7 mouse cellular contexts compared by ENCODE assay signal in genomic region chr14:103778009-103778431, GRCm38 (mm10).
DNase-seq lines count a peak whose midpoint lies in the region; ATAC-seq and TF ChIP-seq lines count a peak whose summit lies in the region.

No protein-coding gene starts in this region.

- peak; percentile 79 for ATAC-seq in forebrain, postnatal 0 days
- peak; percentile 52 for ATAC-seq in intestine, embryonic 16.5 days

- 0 out of 2 replicates have a peak overlapping the region, but pooled peaks have one; percentile 10 for H3K9ac ChIP-seq in forebrain, postnatal 0 days
- H3K9ac ChIP-seq in intestine, embryonic 16.5 days (ENCODE audit: low read depth, low read length), result no peak overlapping the region; the same call in 1 of the 2 replicates

- H3K9me3 ChIP-seq in forebrain, postnatal 0 days (ENCODE audit: low read length), result no peaks in the 10 kb centered on the region
- no peaks in the 10 kb centered on the region for H3K9me3 ChIP-seq in intestine, embryonic 16.5 days (ENCODE audit: control insufficient read depth, low read length)

- intact Hi-C loops in left cerebral cortex, postnatal 36 days (cut with DNase I), result loop anchor here (5.0 kb wide), 1 partner anchor 64 kb away; the partner anchor contains the start of gene Ednrb

- H3K36me3 ChIP-seq in forebrain, postnatal 0 days (ENCODE audit: insufficient read depth), result no peaks in the 10 kb centered on the region
- H3K36me3 ChIP-seq in intestine, embryonic 16.5 days (ENCODE audit: control insufficient read depth, insufficient read depth, low read length), result no peaks in the 10 kb centered on the region

- H3K4me2 ChIP-seq in forebrain, postnatal 0 days (ENCODE audit: low read depth), result peak overlapping the region; percentile 43
- peak overlapping the region; percentile 31 for H3K4me2 ChIP-seq in intestine, embryonic 16.5 days (ENCODE audit: low read depth, low read length)

- peak overlapping the region; percentile 46 for H3K4me3 ChIP-seq in cerebellum, adult 2 months (replicated peaks; ENCODE audit: insufficient read depth, low read depth, low read length)
- peak overlapping the region; percentile 21 for H3K4me3 ChIP-seq in forebrain, postnatal 0 days (ENCODE audit: low read depth, low read length)
- H3K4me3 ChIP-seq in intestine, embryonic 16.5 days (ENCODE audit: low read length), result peak overlapping the region; percentile 14; the same call in 1 of the 2 replicates

- no peak overlapping the region for H3K27ac ChIP-seq in cerebellum, adult 2 months (ENCODE audit: insufficient read depth, low read length)
- H3K27ac ChIP-seq in forebrain, postnatal 0 days (ENCODE audit: low read depth, low read length), result peak overlapping the region; percentile 72
- peak overlapping the region; percentile 65 for H3K27ac ChIP-seq in intestine, embryonic 16.5 days (ENCODE audit: low read length)

- 0 out of 2 replicates have a peak, but pooled peaks have one; percentile 4 for TF ChIP-seq POLR2A in brain, embryonic 14.5 days (IDR thresholded peaks at IDR 0.05; ENCODE audit: borderline replicate concordance, extremely low read depth, insufficient read depth, insufficient read length, poor library complexity, severe bottlenecking)
- TF ChIP-seq POLR2A in cerebellum, adult 2 months (IDR thresholded peaks at IDR 0.05; ENCODE audit: borderline replicate concordance, insufficient read depth, low read length), result no peak

- H3K27me3 ChIP-seq in cerebellum, adult 2 months (ENCODE audit: control insufficient read depth, insufficient read depth, low read length), result no peaks in the 10 kb centered on the region; the same call in 1 of the 2 replicates
- H3K27me3 ChIP-seq in forebrain, postnatal 0 days (ENCODE audit: insufficient read depth, low read length), result no peaks in the 10 kb centered on the region
- H3K27me3 ChIP-seq in intestine, embryonic 16.5 days (replicated peaks; ENCODE audit: control insufficient read depth, insufficient read depth, low read length), result no peaks in the 10 kb centered on the region

- no peak for TF ChIP-seq CTCF in brain, embryonic 14.5 days (IDR thresholded peaks at IDR 0.05; ENCODE audit: borderline replicate concordance, extremely low read depth, insufficient read depth, insufficient read length)
- TF ChIP-seq CTCF in cerebellum, adult 2 months (IDR thresholded peaks at IDR 0.05; ENCODE audit: borderline replicate concordance, insufficient read depth, low read depth, low read length), result no peak
- TF ChIP-seq CTCF in forebrain, postnatal 0 days (IDR thresholded peaks at IDR 0.05; ENCODE audit: low read depth), result no peak

- peak; percentile 92 for DNase-seq in brain, embryonic 14.5 days (ENCODE audit: low read depth)
- peak; percentile 11 to 35 for DNase-seq in cerebellum, adult 2 months
- DNase-seq in forebrain, postnatal 0 days, result peak; percentile 65
- DNase-seq in left cerebral cortex, postnatal 36 days (ENCODE audit: low spot score in 2 of 2), result peak; percentile 40 to 42
- peak; percentile 59 for DNase-seq in right cerebral cortex, adult 18-20 months
- no peak for DNase-seq in thymus, adult 18-20 months

- WGBS in cerebellum, adult 2 months, result 8% methylated on average over 12 of the region's 12 CpGs
- WGBS in forebrain, postnatal 0 days, result 3% methylated on average over 12 of the region's 12 CpGs
- 26% methylated on average over 12 of the region's 12 CpGs for WGBS in intestine, embryonic 16.5 days

- no peaks in the 10 kb centered on the region; the same call in 1 of the 2 replicates for H3K4me1 ChIP-seq in cerebellum, adult 2 months (ENCODE audit: control insufficient read depth, insufficient read depth, low read length)
- no peaks in the 10 kb centered on the region; the same call in 1 of the 2 replicates for H3K4me1 ChIP-seq in forebrain, postnatal 0 days (ENCODE audit: insufficient read depth)
- no peaks in the 10 kb centered on the region for H3K4me1 ChIP-seq in intestine, embryonic 16.5 days (ENCODE audit: control insufficient read depth, insufficient read depth, low read length)

Comparison
In these comparisons a context has a peak if more than half of its experiments do, and no peak if none do; other contexts are left out.
1. DNase-seq: peak in brain, embryonic 14.5 days (single experiment), cerebellum, adult 2 months (2 of 2), forebrain, postnatal 0 days (single experiment), left cerebral cortex, postnatal 36 days (2 of 2) and right cerebral cortex, adult 18-20 months (single experiment); none in thymus, adult 18-20 months (0 of 2).
2. Peak in every context shown above with its lines, with median percentiles within 50 percentile points of each other: H3K4me3 ChIP-seq.